Mouse (Mus musculus): ENCODE results near the gene Dbi. TPM values are rescaled to one million over a fixed set of nuclear protein-coding genes. Genes with fewer than 3 reads are reported as not detected.

Gene Dbi
- 210 and 247 TPM in 2 replicates for polyA plus RNA-seq (2012; rRNA removed)

- Histone ChIP-seq H3K4me1 (replicated peaks; ENCODE audit: control insufficient read depth, insufficient read depth, low read length) (peaks cover 19% of the 10 kb centered on the region), H3K27ac (ENCODE audit: control insufficient read depth, insufficient read depth, low read length) (peak within 1 kb of the TSS; percentile 75), H3K27me3 (ENCODE audit: control insufficient read depth, insufficient read depth, low read length) (no peaks in the 10 kb centered on the region), H3K4me3 (ENCODE audit: control insufficient read depth, insufficient read depth, low read length) (peak within 1 kb of the TSS; percentile 55), H3K36me3 (ENCODE audit: control insufficient read depth, insufficient read depth, low read length) (peaks cover 3% of the 10 kb centered on the region)
- under 1% methylated on average over 52 of the region's 52 CpGs for WGBS
- no peak for TF ChIP-seq CTCF (IDR thresholded peaks at IDR 0.05; ENCODE audit: borderline replicate concordance, control insufficient read depth, extremely low read depth, insufficient read depth, low read length, poor library complexity)
- TF ChIP-seq POLR2A (IDR thresholded peaks at IDR 0.05; ENCODE audit: control insufficient read depth, extremely low read depth, insufficient read depth, low read length, poor library complexity): peak; percentile 86; the same call in 1 of the 2 replicates
- DNase-seq: peak; percentile 97
These were observed at the start of gene Dbi, which contains the start of gene 3110009E18Rik for GRCm38 (mm10) chr1:120120969-120121811. Gene Dbi (minus strand): TSS chr1:120121078. Gene 3110009E18Rik (plus strand): TSS chr1:120121187.

- Histone ChIP-seq H3K27ac (ENCODE audit: control insufficient read depth, insufficient read depth, low read length) (no peak overlapping the region), H3K27me3 (ENCODE audit: control insufficient read depth, insufficient read depth, low read length) (no peaks in the 10 kb centered on the region), H3K4me1 (replicated peaks; ENCODE audit: control insufficient read depth, insufficient read depth, low read length) (no peaks in the 10 kb centered on the region), H3K36me3 (ENCODE audit: control insufficient read depth, insufficient read depth, low read length) (no peaks in the 10 kb centered on the region), H3K4me3 (ENCODE audit: control insufficient read depth, insufficient read depth, low read length) (no peak overlapping the region)
- 88% methylated on average over 7 of the region's 7 CpGs for whole genome bisulfite sequencing
- no peak for TF ChIP-seq POLR2A (IDR thresholded peaks at IDR 0.05; ENCODE audit: control insufficient read depth, extremely low read depth, insufficient read depth, low read length, poor library complexity)
- TF ChIP-seq CTCF (IDR thresholded peaks at IDR 0.05; ENCODE audit: borderline replicate concordance, control insufficient read depth, extremely low read depth, insufficient read depth, low read length, poor library complexity): no peak
- no peak for DNase-seq
These were observed 49.4 kb upstream of the Dbi start for GRCm38 (mm10) chr1:120170307-120170706.

- Histone ChIP-seq H3K36me3 (ENCODE audit: control insufficient read depth, insufficient read depth, low read length) (no peaks in the 10 kb centered on the region), H3K27me3 (ENCODE audit: control insufficient read depth, insufficient read depth, low read length) (no peaks in the 10 kb centered on the region), H3K4me1 (replicated peaks; ENCODE audit: control insufficient read depth, insufficient read depth, low read length) (no peaks in the 10 kb centered on the region), H3K27ac (ENCODE audit: control insufficient read depth, insufficient read depth, low read length) (no peak overlapping the region), H3K4me3 (ENCODE audit: control insufficient read depth, insufficient read depth, low read length) (no peak overlapping the region)
- DNase-seq: no peak
- WGBS: 51% methylated on average over 7 of the region's 7 CpGs
- no peak for TF ChIP-seq CTCF (IDR thresholded peaks at IDR 0.05; ENCODE audit: borderline replicate concordance, control insufficient read depth, extremely low read depth, insufficient read depth, low read length, poor library complexity)
- no peak for TF ChIP-seq POLR2A (IDR thresholded peaks at IDR 0.05; ENCODE audit: control insufficient read depth, extremely low read depth, insufficient read depth, low read length, poor library complexity)
These were observed 47.8 kb upstream of the Dbi start for GRCm38 (mm10) chr1:120168674-120169073.

GRCm38 (mm10) chr1:120168016-120168415 lies 47.1 kb upstream of the Dbi start:
- 94% methylated on average over 4 of the region's 4 CpGs for WGBS
- no peaks in the 10 kb centered on the region for H3K4me1 ChIP-seq (replicated peaks; ENCODE audit: control insufficient read depth, insufficient read depth, low read length)
- H3K27me3 ChIP-seq (ENCODE audit: control insufficient read depth, insufficient read depth, low read length): no peaks in the 10 kb centered on the region
- DNase-seq: no peak
- no peak overlapping the region for H3K4me3 ChIP-seq (ENCODE audit: control insufficient read depth, insufficient read depth, low read length)
- H3K36me3 ChIP-seq (ENCODE audit: control insufficient read depth, insufficient read depth, low read length): no peaks in the 10 kb centered on the region
- H3K27ac ChIP-seq (ENCODE audit: control insufficient read depth, insufficient read depth, low read length): no peak overlapping the region
- TF ChIP-seq CTCF (IDR thresholded peaks at IDR 0.05; ENCODE audit: borderline replicate concordance, control insufficient read depth, extremely low read depth, insufficient read depth, low read length, poor library complexity) (no peak), POLR2A (IDR thresholded peaks at IDR 0.05; ENCODE audit: control insufficient read depth, extremely low read depth, insufficient read depth, low read length, poor library complexity) (no peak)

- 47% methylated on average over 1 of the region's 1 CpGs for WGBS
- Histone ChIP-seq H3K36me3 (ENCODE audit: control insufficient read depth, insufficient read depth, low read length) (no peaks in the 10 kb centered on the region), H3K27me3 (ENCODE audit: control insufficient read depth, insufficient read depth, low read length) (no peaks in the 10 kb centered on the region), H3K27ac (ENCODE audit: control insufficient read depth, insufficient read depth, low read length) (no peak overlapping the region), H3K4me3 (ENCODE audit: control insufficient read depth, insufficient read depth, low read length) (no peak overlapping the region), H3K4me1 (replicated peaks; ENCODE audit: control insufficient read depth, insufficient read depth, low read length) (no peaks in the 10 kb centered on the region)
- DNase-seq: no peak
- TF ChIP-seq POLR2A (IDR thresholded peaks at IDR 0.05; ENCODE audit: control insufficient read depth, extremely low read depth, insufficient read depth, low read length, poor library complexity) (no peak), CTCF (IDR thresholded peaks at IDR 0.05; ENCODE audit: borderline replicate concordance, control insufficient read depth, extremely low read depth, insufficient read depth, low read length, poor library complexity) (no peak)
These were observed 41.7 kb upstream of the Dbi start for GRCm38 (mm10) chr1:120162616-120163015.

- H3K27ac ChIP-seq (ENCODE audit: control insufficient read depth, insufficient read depth, low read length): no peak overlapping the region
- no peaks in the 10 kb centered on the region for H3K36me3 ChIP-seq (ENCODE audit: control insufficient read depth, insufficient read depth, low read length)
- no peaks in the 10 kb centered on the region for H3K27me3 ChIP-seq (ENCODE audit: control insufficient read depth, insufficient read depth, low read length)
- no peak for DNase-seq
- no peak for TF ChIP-seq CTCF (IDR thresholded peaks at IDR 0.05; ENCODE audit: borderline replicate concordance, control insufficient read depth, extremely low read depth, insufficient read depth, low read length, poor library complexity)
- TF ChIP-seq POLR2A (IDR thresholded peaks at IDR 0.05; ENCODE audit: control insufficient read depth, extremely low read depth, insufficient read depth, low read length, poor library complexity): no peak
- H3K4me1 ChIP-seq (replicated peaks; ENCODE audit: control insufficient read depth, insufficient read depth, low read length): no peaks in the 10 kb centered on the region
- WGBS: 99% methylated on average over 5 of the region's 5 CpGs
- no peak overlapping the region for H3K4me3 ChIP-seq (ENCODE audit: control insufficient read depth, insufficient read depth, low read length)
These were observed 40.6 kb upstream of the Dbi start for GRCm38 (mm10) chr1:120161502-120161901.

Measured in thymus, adult 2 months (tissue).